Mouse (Mus musculus): ENCODE results near the gene Kremen2.

The Kremen2 gene

GRCm38 (mm10) chr17:23745301-23746251 lies at the start of gene Kremen2:
TSS of gene Kremen2 (minus strand) at chr17:23745833.
- peak in 1 of 2 experiments; percentile 34 for DNase-seq

- DNase-seq: no peak
Observed at GRCm38 (mm10) chr17:23795323-23795722, 49.7 kb upstream of the Kremen2 start.

GRCm38 (mm10) chr17:23791079-23791357 lies 45.4 kb upstream of the Kremen2 start:
- peak in 1 of 2 experiments; percentile 52 for DNase-seq

- peak; percentile 74 to 80 for DNase-seq
Observed at GRCm38 (mm10) chr17:23790269-23791078, 44.8 kb upstream of the Kremen2 start, which contains the start of gene Srrm2. TSS of gene Srrm2 (plus strand) at chr17:23790532.

DNA sequence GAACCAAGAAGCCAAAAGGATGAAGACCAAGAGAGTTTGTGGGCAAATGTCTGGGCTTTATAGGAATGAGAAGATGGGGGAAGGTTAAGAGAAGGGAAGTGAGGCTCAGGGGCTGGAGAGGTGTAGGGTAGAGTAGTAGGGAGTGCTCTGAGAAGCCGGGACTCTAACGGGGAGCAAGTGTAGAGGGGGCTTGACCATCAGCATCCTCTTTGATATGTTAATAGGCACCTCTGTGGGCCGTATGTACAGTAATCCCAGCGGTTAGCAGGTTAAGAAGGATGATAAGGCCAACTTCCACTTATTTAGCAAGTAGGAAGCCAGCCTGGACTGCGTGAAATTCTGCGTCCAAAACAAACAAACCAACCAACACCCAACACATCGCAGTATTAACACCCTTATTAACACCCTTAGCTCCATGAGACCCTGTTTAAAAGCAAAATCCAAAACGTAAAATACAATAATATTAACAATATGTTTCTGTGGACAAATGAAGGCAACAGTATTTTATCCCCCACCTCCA lies 44.2 kb upstream of the Kremen2 start:
- no peak for DNase-seq

GRCm38 (mm10) chr17:23788973-23789372 lies 43.3 kb upstream of the Kremen2 start:
- no peak for DNase-seq

DNA sequence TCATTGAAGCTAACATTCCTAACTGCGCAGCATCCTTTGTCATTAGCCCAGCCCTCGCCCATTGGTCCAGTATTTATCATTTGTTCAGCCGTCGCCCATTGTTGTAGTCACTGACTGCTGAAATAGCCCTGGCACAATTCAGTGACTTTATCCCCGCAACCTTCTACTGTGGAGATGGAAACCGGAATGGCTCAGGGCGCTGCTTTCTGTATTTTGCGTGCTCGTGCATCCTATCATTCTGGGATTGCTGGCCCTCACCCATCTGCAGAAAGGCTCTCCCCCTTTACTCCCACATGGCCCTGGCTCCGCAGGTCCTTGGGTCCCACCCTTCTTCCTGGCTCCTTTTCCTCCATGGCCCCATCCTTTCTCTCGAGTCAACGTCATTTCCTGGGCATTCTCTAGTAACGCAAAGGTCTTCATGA lies 40.9 kb upstream of the Kremen2 start:
- DNase-seq: peak; percentile 66 to 70

DNA sequence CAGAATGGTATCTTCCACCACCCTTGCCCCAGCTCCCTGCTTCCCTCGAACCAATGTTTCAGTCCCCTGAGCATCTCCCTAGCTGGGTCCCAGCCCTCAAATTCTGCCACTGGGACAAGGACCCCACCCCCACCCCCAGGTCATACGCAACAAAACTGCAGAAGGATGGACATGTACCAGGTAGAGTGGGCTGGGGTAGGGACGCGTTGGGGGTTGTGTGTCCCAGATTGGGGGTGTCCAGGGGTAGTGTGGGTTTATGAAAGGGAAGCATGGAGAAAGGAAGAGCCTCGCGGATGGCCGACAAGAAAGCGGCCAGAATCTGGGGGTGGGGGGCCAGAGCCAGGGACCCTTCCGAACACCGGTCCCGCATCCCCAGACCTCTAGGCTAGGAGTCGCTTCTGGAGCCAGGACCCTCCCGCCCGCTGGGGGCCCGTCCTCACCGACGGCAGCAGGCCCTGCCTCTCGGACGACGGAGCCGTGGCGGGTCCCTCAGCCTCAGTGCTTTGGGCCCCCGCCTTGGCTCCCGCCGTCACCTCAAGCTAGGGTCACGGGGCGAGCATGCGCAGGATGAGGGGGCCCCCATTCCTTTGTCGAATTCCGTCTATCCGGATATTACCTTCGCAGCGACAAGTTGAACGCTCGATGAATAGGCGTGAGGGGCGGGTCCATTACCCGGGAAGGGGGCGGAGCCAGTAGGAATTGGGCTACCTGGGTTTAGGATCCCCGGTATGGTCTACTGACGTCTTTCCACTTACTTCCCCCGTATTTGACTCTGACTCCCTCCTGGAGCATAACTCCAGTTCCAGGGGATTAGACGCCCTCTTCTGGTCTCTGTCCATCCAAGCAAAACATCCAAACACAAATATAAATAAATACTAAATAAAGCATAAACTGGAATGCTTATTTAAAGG lies 40.2 kb upstream of the Kremen2 start, which contains the start of gene Flywch2:
Gene Flywch2 (minus strand): TSS at position 521 of the 911 bp plus-strand sequence.
- peak; percentile 91 to 96 for DNase-seq

DNA sequence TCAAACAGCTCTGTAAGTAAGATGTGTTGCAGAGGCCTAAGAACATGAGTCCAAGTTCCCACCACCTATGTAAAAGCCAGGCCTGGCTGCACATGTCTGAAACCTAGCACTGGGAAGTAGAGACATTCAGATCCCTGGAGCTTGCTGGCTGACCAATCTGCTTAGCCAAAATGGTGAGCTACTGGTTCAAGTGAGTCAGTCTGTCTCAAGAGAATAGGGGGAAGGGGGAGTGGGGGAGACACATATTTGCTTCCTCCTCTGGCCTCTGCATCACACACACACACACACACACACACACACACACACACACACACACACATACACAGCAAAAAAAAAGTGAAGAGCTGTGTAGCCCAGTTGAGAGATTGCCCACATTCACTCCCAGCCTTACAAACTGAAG lies 37.7 kb upstream of the Kremen2 start:
- DNase-seq: no peak

DNA sequence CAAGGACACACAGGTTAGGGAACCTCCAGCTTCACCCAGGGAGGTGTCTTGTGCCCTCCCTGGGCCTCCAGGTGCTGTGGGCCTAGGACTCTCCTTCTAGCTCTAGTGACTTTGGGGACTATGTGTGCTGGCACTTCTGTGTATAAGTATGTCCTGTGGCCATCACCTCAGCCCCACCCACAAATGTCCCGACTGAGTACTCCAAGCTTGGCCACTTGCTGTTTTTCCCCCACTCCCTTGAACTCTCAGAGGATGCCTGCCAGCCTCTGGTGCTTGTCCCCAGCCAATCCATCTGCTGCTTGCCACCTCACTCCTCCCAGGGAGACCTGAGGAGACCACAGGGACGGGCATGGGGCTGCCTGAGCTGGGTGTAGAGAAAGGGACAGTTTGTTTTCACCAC lies 32.8 kb upstream of the Kremen2 start:
- DNase-seq: no peak

- no peak for DNase-seq
Observed at GRCm38 (mm10) chr17:23777141-23777540, 31.5 kb upstream of the Kremen2 start.

- no peak for DNase-seq
Observed at GRCm38 (mm10) chr17:23776216-23776615, 30.6 kb upstream of the Kremen2 start.

DNA sequence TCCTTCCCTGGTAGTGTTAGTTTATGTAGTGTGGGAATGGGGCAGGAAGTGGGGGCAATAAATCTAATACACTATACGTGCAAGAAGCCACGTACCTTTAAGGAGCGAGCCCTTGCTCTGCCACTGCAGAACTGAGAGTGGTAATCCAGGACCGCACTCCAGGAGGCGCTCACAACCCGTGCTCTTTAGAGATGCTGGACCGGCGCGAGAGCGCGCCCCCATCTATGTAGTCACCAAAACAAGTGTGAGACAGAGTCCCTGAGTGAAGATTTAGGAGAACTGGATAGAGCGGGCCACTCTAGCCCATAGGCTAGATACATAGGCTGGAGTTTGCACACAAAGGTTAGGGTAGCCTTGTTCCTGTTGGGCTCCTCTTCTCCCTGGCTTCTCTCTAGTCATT lies 28.5 kb upstream of the Kremen2 start:
- peak; percentile 84 to 91 for DNase-seq

DNA sequence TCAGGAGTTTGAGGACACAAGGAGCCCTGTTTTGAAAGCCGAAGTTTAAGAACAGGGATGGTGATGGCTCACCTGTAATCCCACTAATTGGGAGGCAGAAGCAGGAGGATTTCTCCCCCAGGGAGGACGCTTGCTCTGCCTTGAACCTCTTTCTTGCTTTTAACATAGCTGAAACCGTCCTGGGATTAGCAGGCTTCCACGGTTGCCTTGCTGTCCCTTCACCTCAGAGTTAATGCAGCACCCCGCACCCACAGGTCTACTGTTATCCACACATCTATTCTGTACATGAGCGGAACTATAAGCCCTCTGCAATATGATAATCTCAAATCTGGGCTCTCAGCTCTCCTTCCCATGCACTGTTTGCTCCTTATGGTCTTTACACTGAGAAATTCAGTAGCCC lies 28.0 kb upstream of the Kremen2 start:
- DNase-seq: no peak

- DNase-seq: peak; percentile 10 to 25
Observed at GRCm38 (mm10) chr17:23772219-23772556, 26.6 kb upstream of the Kremen2 start.

GRCm38 (mm10) chr17:23771284-23772218 lies 25.9 kb upstream of the Kremen2 start, which contains the start of gene Flywch1:
TSS of gene Flywch1 (minus strand) at chr17:23771602.
- DNase-seq: peak; percentile 99

GRCm38 (mm10) chr17:23770896-23771283 lies 25.3 kb upstream of the Kremen2 start:
- DNase-seq: no peak

DNA sequence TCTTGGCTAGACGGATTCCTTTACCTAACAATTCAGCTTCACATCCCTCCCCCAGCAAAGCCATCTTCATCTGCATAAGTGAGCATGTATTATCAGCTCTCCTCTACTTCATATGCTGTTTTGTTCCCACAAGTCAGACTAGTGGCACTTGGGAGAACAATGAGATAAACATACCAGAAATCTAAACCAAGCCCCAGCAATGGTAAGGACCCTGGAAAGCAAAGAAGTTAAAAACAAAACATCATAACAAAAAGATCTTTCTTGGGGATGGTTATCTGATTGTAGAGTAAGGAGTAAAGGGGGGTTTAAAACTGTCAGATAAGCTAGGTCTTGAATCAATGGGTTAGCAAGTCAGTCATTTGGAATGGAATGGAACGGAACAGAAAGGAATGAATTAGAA lies 24.9 kb upstream of the Kremen2 start:
- DNase-seq: no peak

GRCm38 (mm10) chr17:23762976-23763375 lies 17.3 kb upstream of the Kremen2 start:
- peak; percentile 71 to 83 for DNase-seq

DNA sequence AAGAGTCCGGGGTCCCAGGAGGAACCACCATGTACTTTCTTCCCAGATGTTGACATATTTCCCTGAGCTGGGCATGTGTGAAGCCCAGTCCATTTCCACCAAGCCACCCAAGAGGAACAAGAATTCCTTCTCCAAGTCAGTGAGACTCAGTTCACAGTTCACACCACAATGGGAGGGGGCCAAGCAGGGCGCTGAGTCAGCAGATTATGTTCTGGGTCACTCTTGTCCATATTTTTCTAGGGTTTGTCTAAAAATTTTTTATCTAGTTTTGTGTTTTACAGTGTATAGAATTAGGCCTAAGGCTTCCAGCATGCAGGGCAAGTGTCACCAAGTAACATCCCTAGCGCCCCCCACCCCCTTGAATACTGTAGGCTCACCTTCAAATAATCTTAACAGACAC lies 15.5 kb upstream of the Kremen2 start:
- DNase-seq: no peak

GRCm38 (mm10) chr17:23760231-23760630 lies 14.6 kb upstream of the Kremen2 start:
- no peak for DNase-seq
